Mouse (Mus musculus): ENCODE measurements around the gene Arsk.

Arsk gene

GRCm38 (mm10) chr13:76024588-76024987, 73.9 kb downstream of the Arsk start:
- DNase-seq (ENCODE audit: low read depth, low spot score) = no peak

- no peak for DNase-seq (ENCODE audit: low read depth, low spot score)
Observed at GRCm38 (mm10) chr13:76021782-76022181, 76.7 kb downstream of the Arsk start.

DNA sequence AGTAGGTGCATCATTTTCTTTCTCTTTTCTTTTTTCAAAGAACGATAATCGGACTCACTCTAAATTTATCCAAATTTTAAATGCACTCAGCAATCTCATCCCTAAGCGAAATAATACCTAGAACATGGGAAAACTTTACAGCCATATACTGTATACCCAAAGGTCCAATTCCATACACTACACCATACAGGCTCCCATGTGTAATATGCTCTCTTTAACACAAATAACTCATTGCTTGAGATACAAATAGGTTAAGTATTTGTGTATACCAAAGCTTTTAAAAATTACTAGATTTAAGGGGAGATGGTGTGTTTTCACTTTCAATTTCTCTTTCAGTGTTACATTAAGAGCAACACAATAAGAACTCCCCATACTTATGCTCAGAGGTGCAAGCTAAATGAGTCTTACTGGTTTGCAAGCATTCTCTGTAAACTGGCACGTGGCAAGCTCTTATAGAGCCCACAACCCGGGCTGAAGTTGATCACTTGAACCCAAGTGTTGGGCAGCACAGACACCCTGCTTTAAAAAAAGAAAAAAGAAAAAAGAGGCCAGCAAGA, 79.5 kb downstream of the Arsk start:
- no peak for DNase-seq (ENCODE audit: low read depth, low spot score)

GRCm38 (mm10) chr13:76017974-76018843, 80.3 kb downstream of the Arsk start, which contains the start of gene Rfesd:
Gene Rfesd (minus strand): TSS chr13:76018719.
- DNase-seq (ENCODE audit: low read depth, low spot score) = peak; percentile 99

DNA sequence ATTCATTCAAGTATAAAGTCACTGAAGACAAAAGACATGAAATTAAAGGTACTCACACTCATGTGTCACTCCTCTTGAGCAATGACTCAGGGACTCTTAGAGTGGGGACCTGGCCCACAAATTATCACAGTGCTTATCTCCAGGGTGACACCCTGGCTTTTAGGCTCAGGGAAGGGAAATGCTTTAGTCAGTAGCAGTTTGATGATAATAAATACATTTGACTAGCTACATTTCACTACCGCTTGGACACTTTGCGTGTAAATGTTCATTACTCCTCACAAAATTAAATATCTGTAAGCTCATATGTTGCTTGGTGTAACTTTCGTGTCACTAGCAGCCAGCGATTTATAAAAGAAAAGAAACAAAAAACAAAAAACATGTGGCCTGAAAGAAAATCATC, 81.0 kb downstream of the Arsk start:
- DNase-seq (ENCODE audit: low read depth, low spot score) = no peak

DNA sequence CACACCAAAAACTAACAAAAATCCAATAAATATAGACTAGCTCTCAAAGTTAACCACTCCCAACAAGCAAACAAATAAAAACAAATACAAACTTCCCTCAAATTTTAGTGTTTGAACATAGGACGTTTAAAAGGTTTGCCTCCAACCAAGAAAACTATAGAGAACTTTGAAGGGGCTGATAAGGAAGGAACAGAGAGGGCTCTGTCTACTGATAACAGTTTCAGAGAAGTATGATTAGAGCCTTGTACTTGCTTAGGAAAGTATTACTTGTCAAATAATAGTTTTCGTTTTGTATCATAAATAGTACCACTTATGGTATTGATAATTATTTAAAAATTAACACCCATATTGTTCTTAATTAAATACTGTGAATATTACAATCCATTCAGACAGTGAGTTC, 83.9 kb downstream of the Arsk start:
- no peak for DNase-seq (ENCODE audit: low read depth, low spot score)

Data from mesoderm, embryonic 11.5 days (tissue).